Mouse (Mus musculus) leukemia stem cell, adult 10-12 weeks (primary cell): ENCODE data around the gene Vmn1r163. TPM values are rescaled to one million over a fixed set of nuclear protein-coding genes. Genes with fewer than 3 reads are reported as not detected.

ENCODE experiments used
- polyA plus RNA-seq: library from polyadenylated mRNA; stranded (reverse); fragments of >175 nt; gene quantifications from 2 replicates; pipeline ENCODE4 v1.2.3, GENCODE M21; 2012; ENCODE audit warnings: low replicate concordance

The Vmn1r163 gene
- not detected in 2 replicates for polyA plus RNA-seq

DNA sequence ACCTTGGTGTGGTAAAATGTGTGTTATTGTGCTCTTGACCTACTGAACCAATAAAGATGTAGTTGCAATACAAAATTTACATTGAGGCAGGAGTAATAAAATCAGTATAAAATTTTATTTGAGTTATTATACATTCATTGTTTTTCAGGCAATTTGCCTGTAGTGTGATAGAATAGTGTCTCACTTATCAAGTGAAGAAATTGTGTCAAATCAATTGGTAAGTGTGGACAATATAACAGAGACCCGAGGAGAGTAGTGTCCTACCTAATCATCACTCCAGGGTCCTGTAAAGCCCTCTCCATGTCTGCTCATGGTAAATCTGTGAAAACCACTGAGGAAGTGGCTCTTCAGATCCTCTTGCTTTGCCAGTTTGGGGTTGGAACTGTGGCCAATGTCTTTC is at the start of gene Vmn1r163:
Vmn1r163 (plus strand) TSS at position 301 of the 400 bp plus-strand sequence.

DNA sequence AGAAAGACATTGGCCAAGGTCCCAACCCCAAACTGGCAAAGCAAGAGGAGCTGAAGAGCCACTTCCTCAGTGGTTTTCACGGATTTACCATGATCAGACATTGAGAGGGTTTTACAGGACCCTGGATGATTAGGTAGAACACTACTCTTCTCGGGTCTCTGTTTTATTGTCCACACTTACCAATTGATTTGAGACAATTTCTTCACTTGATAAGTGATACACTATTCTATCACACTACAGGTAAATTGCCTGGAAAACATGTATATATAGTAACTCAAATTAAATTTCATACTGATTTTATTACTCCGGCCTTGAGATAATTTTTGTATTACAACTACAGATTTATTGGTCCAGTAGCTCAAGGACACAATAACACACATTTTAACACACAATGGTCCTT is 35.5 kb upstream of the Vmn1r163 start, which contains the start of gene Gm4216:
Gm4216 (minus strand) TSS at position 101 of the 400 bp plus-strand sequence.

DNA sequence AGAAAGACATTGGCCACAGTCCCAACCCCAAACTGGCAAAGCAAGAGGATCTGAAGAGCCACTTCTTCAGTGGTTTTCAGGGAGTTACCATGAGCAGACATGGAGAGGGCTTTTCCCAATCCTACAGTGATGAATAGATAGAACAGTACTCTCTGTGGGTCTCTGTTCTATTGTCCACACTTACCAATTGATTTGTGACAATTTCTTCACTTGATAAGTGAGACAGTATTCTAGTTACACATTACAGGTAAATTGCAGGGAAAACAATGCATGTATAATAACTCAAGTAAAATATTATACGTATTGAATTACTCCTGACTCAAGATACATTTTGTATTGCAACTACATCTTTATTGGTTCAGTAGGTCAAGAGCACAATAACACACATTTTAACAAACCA is 12.0 kb downstream of the Vmn1r163 start, which contains the start of gene Gm8720:
Gm8720 (minus strand) TSS at position 101 of the 400 bp plus-strand sequence.

Other genes with a start within 250 kb of the Vmn1r163 start
- not detected in 2 replicates for gene Vmn1r159, start 211.9 kb upstream of the Vmn1r163 start, polyA plus RNA-seq
- gene Vmn1r160, start 184.3 kb upstream of the Vmn1r163 start, polyA plus RNA-seq, result not detected in 2 replicates
- gene Gm4214, start 70.9 kb upstream of the Vmn1r163 start, polyA plus RNA-seq, result not detected in 2 replicates
- not detected in 2 replicates for gene Gm4216, start 35.6 kb upstream of the Vmn1r163 start, polyA plus RNA-seq
- not detected in 2 replicates for gene Gm8720, start 11.9 kb downstream of the Vmn1r163 start, polyA plus RNA-seq
- not detected in 2 replicates for gene Gm10662, start 88.9 kb downstream of the Vmn1r163 start, polyA plus RNA-seq
- gene Vmn1r165, start 161.8 kb downstream of the Vmn1r163 start, polyA plus RNA-seq, result not detected in 2 replicates
- not detected in 2 replicates for gene Vmn1r166, start 196.1 kb downstream of the Vmn1r163 start, polyA plus RNA-seq
- not detected in 2 replicates for gene Gm6902, start 223.4 kb downstream of the Vmn1r163 start, polyA plus RNA-seq
- not detected in 2 replicates for gene Nlrp4e, start 245.7 kb downstream of the Vmn1r163 start, polyA plus RNA-seq